Mouse (Mus musculus) forebrain, embryonic 13.5 days (tissue): ENCODE data around the gene Kbtbd4. TPM values are rescaled to one million over a fixed set of nuclear protein-coding genes. Genes with fewer than 3 reads are reported as not detected.

Experiments used
- ATAC-seq: fragments of 200-750 bp; cut with Nextera tagmentation; 2 replicates; pipeline ENCODE4 v1.8.0; 2017
- H3K27ac ChIP-seq: fragments of 300-500 bp; sonication (generic); 2 replicates; pipeline ENCODE4 v1.5.1; 2015; ENCODE audit warnings: inconsistent platforms, mild to moderate bottlenecking, moderate library complexity
- H3K27me3 ChIP-seq: fragments of 300-500 bp; sonication (generic); 2 replicates; pipeline ENCODE4 v1.6.1; 2015; ENCODE audit warnings: mild to moderate bottlenecking, inconsistent platforms
- H3K36me3 ChIP-seq: fragments of 300-500 bp; sonication (generic); 2 replicates; pipeline ENCODE4 v1.6.1; 2015; ENCODE audit warnings: mild to moderate bottlenecking, inconsistent platforms; ENCODE audit not compliant: poor library complexity, severe bottlenecking
- H3K4me1 ChIP-seq: fragments of 300-500 bp; sonication (generic); 2 replicates; pipeline ENCODE4 v1.6.1; 2015; ENCODE audit warnings: inconsistent platforms
- H3K4me2 ChIP-seq: fragments of 300-500 bp; sonication (generic); 2 replicates; pipeline ENCODE4 v1.6.1; 2015; ENCODE audit warnings: inconsistent platforms, mild to moderate bottlenecking, moderate library complexity
- H3K4me3 ChIP-seq: fragments of 300-500 bp; sonication (generic); 2 replicates; pipeline ENCODE4 v1.5.1; 2015; ENCODE audit warnings: mild to moderate bottlenecking, inconsistent platforms
- H3K9ac ChIP-seq: fragments of 300-500 bp; sonication (generic); 2 replicates; pipeline ENCODE4 v1.6.1; 2015; ENCODE audit warnings: mild to moderate bottlenecking, inconsistent platforms
- H3K9me3 ChIP-seq: fragments of 300-500 bp; sonication (generic); replicated peaks from 2 replicates; pipeline ENCODE4 v1.6.1; 2016; ENCODE audit warnings: inconsistent platforms
- WGBS: fragments of 180-500 bp; shearing (Covaris S2); methylation state at CpG from one replicate; pipeline ENCODE4 v1.1.7; 2015; 5-methylcytosine and 5-hydroxymethylcytosine counted together
- polyA plus RNA-seq: library from polyadenylated mRNA; unstranded; fragments of >200 nt; fragmentation: Nextera tagmentation; extraction: Ambion mirVana; gene quantifications from 2 replicates; pipeline ENCODE4 v1.2.1, GENCODE M21; 2015

Gene Kbtbd4
- polyA plus RNA-seq, 1 experiment from 2014 or later: 59.2 TPM

GRCm38 (mm10) chr2:90939750-90940149 is 35.2 kb downstream of the Kbtbd4 start:
- H3K27me3 ChIP-seq: no peaks in the 10 kb centered on the region
- H3K9ac ChIP-seq: peak overlapping the region; percentile 98
- WGBS: 50% methylated on average over 8 of the region's 8 CpGs
- H3K4me2 ChIP-seq: peak overlapping the region; percentile 71
- peak overlapping the region; percentile 95 for H3K27ac ChIP-seq
- no peaks in the 10 kb centered on the region for H3K9me3 ChIP-seq
- peak; percentile 34 for ATAC-seq
- H3K4me1 ChIP-seq: peaks cover 39% of the 10 kb centered on the region
- peak overlapping the region; percentile 99 for H3K4me3 ChIP-seq
- H3K36me3 ChIP-seq: no peaks in the 10 kb centered on the region

- peak within 1 kb of the TSS; percentile 95 for H3K27ac ChIP-seq
- ATAC-seq: peak; percentile 98
- peak within 1 kb of the TSS; percentile 98 for H3K9ac ChIP-seq
- H3K9me3 ChIP-seq: no peaks in the 10 kb centered on the region
- no peaks in the 10 kb centered on the region for H3K27me3 ChIP-seq
- peak within 1 kb of the TSS; percentile 71 for H3K4me2 ChIP-seq
- no peaks in the 10 kb centered on the region for H3K36me3 ChIP-seq
- H3K4me3 ChIP-seq: peak within 1 kb of the TSS; percentile 99
- under 1% methylated on average over 90 of the region's 113 CpGs for WGBS
- peaks cover 39% of the 10 kb centered on the region for H3K4me1 ChIP-seq
These were observed 36.0 kb downstream of the Kbtbd4 start, which contains the start of gene Celf1 for GRCm38 (mm10) chr2:90940233-90941229. TSS of gene Celf1 (plus strand) at chr2:90940382.

- H3K4me1 ChIP-seq: peaks cover 39% of the 10 kb centered on the region
- no peak overlapping the region for H3K27ac ChIP-seq
- H3K9me3 ChIP-seq: no peaks in the 10 kb centered on the region
- peak overlapping the region; percentile 98 for H3K9ac ChIP-seq
- no peaks in the 10 kb centered on the region for H3K36me3 ChIP-seq
- H3K4me2 ChIP-seq: peak overlapping the region; percentile 71
- H3K4me3 ChIP-seq: peak overlapping the region; percentile 99
- H3K27me3 ChIP-seq: no peaks in the 10 kb centered on the region
- ATAC-seq: no peak
- 37% methylated on average over 2 of the region's 2 CpGs for WGBS
These were observed 37.2 kb downstream of the Kbtbd4 start for GRCm38 (mm10) chr2:90941744-90942143.

GRCm38 (mm10) chr2:90950149-90950548 is 45.6 kb downstream of the Kbtbd4 start:
- Histone ChIP-seq H3K9me3 (no peaks in the 10 kb centered on the region), H3K4me1 (peaks cover 13% of the 10 kb centered on the region), H3K9ac (no peak overlapping the region), H3K36me3 (peaks cover 13% of the 10 kb centered on the region; the same call in 1 of the 2 replicates), H3K4me2 (no peak overlapping the region), H3K27me3 (no peaks in the 10 kb centered on the region), H3K4me3 (no peak overlapping the region), H3K27ac (no peak overlapping the region)
- 83% methylated on average over 5 of the region's 5 CpGs for WGBS
- ATAC-seq: no peak

- Histone ChIP-seq H3K27ac (no peak overlapping the region), H3K4me1 (peaks cover 19% of the 10 kb centered on the region), H3K4me3 (no peak overlapping the region), H3K36me3 (peaks cover 13% of the 10 kb centered on the region; the same call in 1 of the 2 replicates), H3K9ac (no peak overlapping the region), H3K4me2 (no peak overlapping the region), H3K27me3 (no peaks in the 10 kb centered on the region), H3K9me3 (no peaks in the 10 kb centered on the region)
- ATAC-seq: peak; percentile 19; the same call in 1 of the 2 replicates
These were observed 46.1 kb downstream of the Kbtbd4 start for GRCm38 (mm10) chr2:90950582-90951194.

GRCm38 (mm10) chr2:90953461-90953860 is 48.9 kb downstream of the Kbtbd4 start:
- H3K27ac ChIP-seq: no peak overlapping the region
- H3K4me1 ChIP-seq: peaks cover 29% of the 10 kb centered on the region
- WGBS: 50% methylated on average over 3 of the region's 3 CpGs
- ATAC-seq: no peak
- H3K9me3 ChIP-seq: no peaks in the 10 kb centered on the region
- no peak overlapping the region for H3K9ac ChIP-seq
- H3K36me3 ChIP-seq: peaks cover 12% of the 10 kb centered on the region; the same call in 1 of the 2 replicates
- H3K4me2 ChIP-seq: no peak overlapping the region
- no peaks in the 10 kb centered on the region for H3K27me3 ChIP-seq
- H3K4me3 ChIP-seq: no peak overlapping the region

GRCm38 (mm10) chr2:90956053-90956452 is 51.5 kb downstream of the Kbtbd4 start:
- peak overlapping the region; percentile 63 for H3K27ac ChIP-seq
- no peaks in the 10 kb centered on the region for H3K9me3 ChIP-seq
- H3K4me2 ChIP-seq: peak overlapping the region; percentile 24; the same call in 1 of the 2 replicates
- H3K4me3 ChIP-seq: no peak overlapping the region
- WGBS: 6% methylated on average over 1 of the region's 1 CpGs
- no peak overlapping the region for H3K9ac ChIP-seq
- H3K36me3 ChIP-seq: no peaks in the 10 kb centered on the region
- H3K27me3 ChIP-seq: no peaks in the 10 kb centered on the region
- H3K4me1 ChIP-seq: peaks cover 23% of the 10 kb centered on the region
- ATAC-seq: peak; percentile 90

GRCm38 (mm10) chr2:90958856-90959255 is 54.3 kb downstream of the Kbtbd4 start:
- H3K4me2 ChIP-seq: no peak overlapping the region
- H3K36me3 ChIP-seq: no peaks in the 10 kb centered on the region
- H3K4me1 ChIP-seq: peaks cover 18% of the 10 kb centered on the region
- 88% methylated on average over 3 of the region's 3 CpGs for WGBS
- H3K27ac ChIP-seq: no peak overlapping the region
- H3K27me3 ChIP-seq: no peaks in the 10 kb centered on the region
- no peak overlapping the region for H3K4me3 ChIP-seq
- no peaks in the 10 kb centered on the region for H3K9me3 ChIP-seq
- H3K9ac ChIP-seq: no peak overlapping the region
- ATAC-seq: no peak

GRCm38 (mm10) chr2:90960012-90960411 is 55.5 kb downstream of the Kbtbd4 start:
- Histone ChIP-seq H3K9ac (no peak overlapping the region), H3K27me3 (no peaks in the 10 kb centered on the region), H3K27ac (no peak overlapping the region), H3K4me2 (no peak overlapping the region), H3K9me3 (no peaks in the 10 kb centered on the region), H3K36me3 (no peaks in the 10 kb centered on the region), H3K4me3 (no peak overlapping the region), H3K4me1 (peaks cover 27% of the 10 kb centered on the region)
- ATAC-seq: no peak
- 95% methylated on average over 2 of the region's 2 CpGs for WGBS

Other genes starting within 250 kb of the Kbtbd4 start
- 30.7 and 36.4 TPM in 2 replicates for gene Nup160, start 227.5 kb upstream of the Kbtbd4 start, polyA plus RNA-seq
- 113 and 118 TPM in 2 replicates for gene Fnbp4, start 159.4 kb upstream of the Kbtbd4 start, polyA plus RNA-seq
- gene Agbl2, start 122.0 kb upstream of the Kbtbd4 start, polyA plus RNA-seq: 0.21 and 1.1 TPM in 2 replicates
- 275 and 283 TPM in 2 replicates for gene Mtch2, start 57.6 kb upstream of the Kbtbd4 start, polyA plus RNA-seq
- gene C1qtnf4, start 18.9 kb upstream of the Kbtbd4 start, polyA plus RNA-seq: 9.0 and 9.4 TPM in 2 replicates
- gene Ndufs3, start 87 bp downstream of the Kbtbd4 start, polyA plus RNA-seq: 219 and 222 TPM in 2 replicates
- gene Celf1, start 35.6 kb downstream of the Kbtbd4 start, polyA plus RNA-seq: 132 and 138 TPM in 2 replicates
- 0.72 and 1.8 TPM in 2 replicates for gene Rapsn, start 130.9 kb downstream of the Kbtbd4 start, polyA plus RNA-seq
- gene Psmc3, start 149.3 kb downstream of the Kbtbd4 start, polyA plus RNA-seq: 276 and 277 TPM in 2 replicates
- gene Slc39a13, start 165.7 kb downstream of the Kbtbd4 start, polyA plus RNA-seq: 19.7 and 21.0 TPM in 2 replicates
- gene Spi1, start 177.7 kb downstream of the Kbtbd4 start, polyA plus RNA-seq: 2.5 and 2.8 TPM in 2 replicates
- 0.23 TPM in 1 of 2 replicates, not detected in the other for gene Mybpc3, start 213.4 kb downstream of the Kbtbd4 start, polyA plus RNA-seq